Comparison of ENCODE assay signal across 8 mouse cellular contexts in the genomic region with DNA sequence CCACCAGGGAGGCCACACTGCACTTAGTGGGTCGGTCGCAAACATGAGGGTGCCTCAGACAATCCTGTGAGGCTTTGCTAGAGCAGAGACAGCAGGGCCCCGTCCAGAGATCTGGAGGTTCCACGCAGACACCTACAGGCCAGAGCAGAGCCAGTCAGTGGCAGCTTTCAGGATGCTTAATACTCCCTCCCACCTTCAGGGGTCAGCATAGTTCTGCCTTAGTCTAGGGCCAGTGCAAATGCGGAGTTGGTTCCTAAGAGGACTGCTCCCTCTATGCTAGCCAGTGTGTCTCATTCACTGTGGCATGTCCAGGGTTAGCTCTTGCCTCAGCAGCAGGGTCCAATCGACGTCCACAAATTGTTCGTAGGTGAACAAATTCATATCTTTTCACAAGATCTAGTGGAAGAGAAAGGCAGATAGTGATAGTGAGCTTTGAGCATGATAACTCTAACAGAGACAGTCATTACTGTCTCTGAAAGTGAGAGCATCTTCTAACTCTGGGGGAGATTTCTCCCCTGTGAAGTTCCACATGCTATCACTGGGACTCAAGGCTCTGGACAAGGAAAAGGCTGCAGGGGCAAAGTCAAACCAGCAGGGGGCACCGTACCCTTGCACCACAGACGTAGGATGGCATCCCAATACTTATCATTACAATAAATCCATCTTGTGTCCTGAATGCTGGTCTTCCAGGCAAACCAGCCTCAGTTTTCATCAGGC. TPM values are rescaled to one million over a fixed set of nuclear protein-coding genes. Genes with fewer than 3 reads are reported as not detected.
DNase-seq lines count a peak whose midpoint lies in the region; ATAC-seq and TF ChIP-seq lines count a peak whose summit lies in the region.

No protein-coding gene starts in this region.

- no peaks in the 10 kb centered on the region for H3K36me3 ChIP-seq in forebrain, embryonic 15.5 days

- H3K9me3 ChIP-seq in forebrain, embryonic 15.5 days, result no peaks in the 10 kb centered on the region

- 28% methylated on average over 10 of the region's 10 CpGs for WGBS in forebrain, embryonic 15.5 days
- WGBS in lung, adult 2 months, result 32% methylated on average over 10 of the region's 10 CpGs
- 46% methylated on average over 10 of the region's 10 CpGs for WGBS in olfactory bulb, adult 2 months

- H3K4me3 ChIP-seq in forebrain, embryonic 15.5 days, result no peak overlapping the region
- no peak overlapping the region for H3K4me3 ChIP-seq in layer of hippocampus, adult 2 months
- H3K4me3 ChIP-seq in lung, adult 2 months (replicated peaks; ENCODE audit: extremely low read depth, low read depth, low read length), result no peak overlapping the region
- no peak overlapping the region for H3K4me3 ChIP-seq in olfactory bulb, adult 2 months (ENCODE audit: insufficient read depth, low read depth, low read length)

- H3K4me2 ChIP-seq in forebrain, embryonic 15.5 days (replicated peaks), result no peak overlapping the region

- H3K27ac ChIP-seq in forebrain, embryonic 15.5 days (replicated peaks), result no peak overlapping the region
- H3K27ac ChIP-seq in layer of hippocampus, adult 2 months, result no peak overlapping the region
- no peak overlapping the region for H3K27ac ChIP-seq in olfactory bulb, adult 2 months (ENCODE audit: insufficient read depth, low read depth, low read length)

- TF ChIP-seq POLR2A in lung, adult 2 months (IDR thresholded peaks at IDR 0.05; ENCODE audit: borderline replicate concordance, extremely low read depth, low read depth, low read length), result no peak
- TF ChIP-seq POLR2A in olfactory bulb, adult 2 months (IDR thresholded peaks at IDR 0.05; ENCODE audit: insufficient read depth, low read depth, low read length), result no peak

- no peaks in the 10 kb centered on the region for H3K27me3 ChIP-seq in forebrain, embryonic 15.5 days

- TF ChIP-seq CTCF in layer of hippocampus, adult 2 months (conservative IDR thresholded peaks at IDR 0.05), result peak; percentile 79
- TF ChIP-seq CTCF in lung, adult 2 months (IDR thresholded peaks at IDR 0.05; ENCODE audit: insufficient read depth, low read length), result peak; percentile 97
- TF ChIP-seq CTCF in olfactory bulb, adult 2 months (IDR thresholded peaks at IDR 0.05; ENCODE audit: insufficient read depth, low read depth, low read length), result peak; percentile 68; the same call in 1 of the 2 replicates

- intact Hi-C loops in heart, postnatal 25 days (cut with DNase I), result loop anchor here (1.0 to 10.0 kb wide), 4 partner anchors 96 to 384 kb away; no protein-coding TSS in a partner anchor

- H3K9ac ChIP-seq in forebrain, embryonic 15.5 days (replicated peaks), result no peak overlapping the region

- DNase-seq in ES-CJ7 (ENCODE audit: low read depth, low spot score), result peak; percentile 86
- peak; percentile 67 for DNase-seq in cerebellum, adult 11 months
- DNase-seq in heart, postnatal 25 days (ENCODE audit: low spot score), result peak; percentile 53
- DNase-seq in layer of hippocampus, adult 2 months (ENCODE audit: low spot score in 2 of 2), result peak; percentile 80 to 93
- peak; percentile 80 for DNase-seq in lung, adult 2 months
- peak; percentile 31 to 48 for DNase-seq in thymus, adult 18-20 months

- H3K4me1 ChIP-seq in forebrain, embryonic 15.5 days, result no peaks in the 10 kb centered on the region
- H3K4me1 ChIP-seq in lung, adult 2 months (ENCODE audit: control insufficient read depth, insufficient read depth, low read length), result no peaks in the 10 kb centered on the region
- H3K4me1 ChIP-seq in olfactory bulb, adult 2 months (ENCODE audit: control insufficient read depth, insufficient read depth, low read length), result peaks cover 3% of the 10 kb centered on the region; the same call in 1 of the 2 replicates

- peak; percentile 89 for ATAC-seq in forebrain, embryonic 15.5 days (replicated peaks)

RNA-seq across cellular contexts. Expression of a gene that starts 36.5 kb away (rescaled TPM):
- polyA plus RNA-seq in forebrain, embryonic 15.5 days (2015; fragmentation: Nextera tagmentation; extraction: Ambion mirVana), result 79.7 and 83.8 TPM in 2 replicates
- 10 to 100 TPM; 32.3 to 40.3 TPM for total RNA-seq in heart, postnatal 25 days (2021)
- 10 to 100 TPM; 75.8 to 76.3 TPM for total RNA-seq in layer of hippocampus, adult 2 months (2021)
- 11.3 and 16.6 TPM in 2 replicates for polyA plus RNA-seq in lung, adult 2 months (2012; rRNA removed)
- polyA plus RNA-seq in olfactory bulb, adult 2 months (2012; ENCODE audit: insufficient read depth, insufficient read length, low replicate concordance, missing spikeins), result not detected in 2 replicates

RNA-seq across cellular contexts. Expression of a gene that starts 53.0 kb away (rescaled TPM):
- 39.8 and 41.9 TPM in 2 replicates for polyA plus RNA-seq in forebrain, embryonic 15.5 days (2015; fragmentation: Nextera tagmentation; extraction: Ambion mirVana)
- total RNA-seq in heart, postnatal 25 days (2021), result 10 to 100 TPM; 21.3 to 25.5 TPM
- 10 to 100 TPM; 79.0 to 81.7 TPM for total RNA-seq in layer of hippocampus, adult 2 months (2021)
- polyA plus RNA-seq in lung, adult 2 months (2012; rRNA removed), result 35.0 and 41.0 TPM in 2 replicates
- polyA plus RNA-seq in olfactory bulb, adult 2 months (2012; ENCODE audit: insufficient read depth, insufficient read length, low replicate concordance, missing spikeins), result not detected in 2 replicates
